Mouse (Mus musculus) kidney, embryonic 15.5 days (tissue): ENCODE measurements at regions not wholly inside any gene's neighbourhood (a gene's known extent, or its start where the extent isn't known, plus 50 kb on each side); places are given as distances from the start of the nearest gene placed in this dataset.

ENCODE experiments used
- ATAC-seq: fragments of 200-750 bp; cut with Nextera tagmentation; replicated peaks from 2 replicates; pipeline ENCODE4 v1.8.0; 2017; ENCODE audit warnings: moderate TSS enrichment; ENCODE audit not compliant: low FRiP score
- H3K27ac ChIP-seq: fragments of 300-500 bp; sonication (generic); 2 replicates; pipeline ENCODE4 v1.5.1; 2015; ENCODE audit warnings: mild to moderate bottlenecking, inconsistent platforms
- H3K27me3 ChIP-seq: fragments of 300-500 bp; sonication (generic); 2 replicates; pipeline ENCODE4 v1.6.1; 2015; ENCODE audit warnings: inconsistent platforms
- H3K36me3 ChIP-seq: fragments of 300-500 bp; sonication (generic); 2 replicates; pipeline ENCODE4 v1.6.1; 2015; ENCODE audit warnings: inconsistent platforms
- H3K4me1 ChIP-seq: fragments of 300-500 bp; sonication (generic); 2 replicates; pipeline ENCODE4 v1.6.1; 2015; ENCODE audit warnings: inconsistent platforms
- H3K4me2 ChIP-seq: fragments of 300-500 bp; sonication (generic); 2 replicates; pipeline ENCODE4 v1.6.1; 2015; ENCODE audit warnings: moderate library complexity, mild to moderate bottlenecking, inconsistent platforms
- H3K4me3 ChIP-seq: fragments of 300-500 bp; sonication (generic); replicated peaks from 2 replicates; pipeline ENCODE4 v1.5.1; 2015; ENCODE audit warnings: mild to moderate bottlenecking, inconsistent platforms
- H3K9ac ChIP-seq: fragments of 300-500 bp; sonication (generic); 2 replicates; pipeline ENCODE4 v1.6.1; 2015; ENCODE audit warnings: mild to moderate bottlenecking, inconsistent platforms
- H3K9me3 ChIP-seq: fragments of 300-500 bp; sonication (generic); replicated peaks from 2 replicates; pipeline ENCODE4 v1.6.1; 2016; ENCODE audit warnings: inconsistent platforms
- WGBS: fragments of 180-500 bp; shearing (Covaris S2); methylation state at CpG from one replicate; pipeline ENCODE4 v1.1.7; 2015; ENCODE audit warnings: mixed read lengths; 5-methylcytosine and 5-hydroxymethylcytosine counted together

DNA sequence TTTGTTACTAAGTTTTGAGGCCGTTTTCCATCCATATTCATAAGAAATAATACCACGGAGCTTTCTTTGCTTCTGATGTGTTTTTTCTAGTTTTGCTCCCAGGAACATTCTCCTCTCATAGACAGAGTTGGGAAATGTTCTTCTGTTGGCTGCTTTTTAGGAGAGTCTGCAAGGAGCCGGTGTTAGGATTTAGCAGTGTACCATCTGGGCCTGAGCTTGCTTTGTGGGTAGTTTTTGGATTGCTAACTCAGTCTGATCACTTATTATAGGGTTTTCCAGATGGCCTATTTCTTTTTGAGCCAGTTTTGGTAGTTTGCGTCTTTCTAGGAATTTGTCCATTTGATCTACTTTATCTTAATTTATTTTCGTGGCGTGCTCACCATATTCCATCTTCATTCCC lies 108.4 kb downstream of the Cmpk2 start:
- Histone ChIP-seq H3K27me3 (no peaks in the 10 kb centered on the region), H3K4me3 (no peak overlapping the region)

DNA sequence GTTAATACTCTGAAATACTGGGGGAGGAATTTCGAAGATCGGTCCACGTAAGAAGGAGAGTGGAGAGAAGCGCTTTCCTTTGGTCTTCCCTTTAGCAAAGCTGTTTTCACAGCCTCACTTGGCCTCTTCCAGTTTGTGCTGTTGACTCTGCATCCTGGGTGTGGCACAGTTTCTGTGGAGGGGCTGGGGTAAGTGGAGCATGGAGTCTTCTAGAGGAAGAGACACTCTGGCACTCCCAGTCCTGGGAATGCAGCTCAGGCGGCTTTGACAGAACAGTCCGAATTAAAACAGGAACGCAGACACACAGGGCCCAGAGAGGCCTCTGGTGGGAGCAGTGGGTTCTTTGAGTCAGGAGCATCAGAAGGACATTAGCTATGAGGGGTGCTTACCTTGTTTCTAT lies 102.6 kb downstream of the Cmpk2 start:
- Histone ChIP-seq H3K4me2 (no peak overlapping the region), H3K4me1 (peaks cover 18% of the 10 kb centered on the region; the same call in 1 of the 2 replicates), H3K4me3 (no peak overlapping the region), H3K36me3 (no peaks in the 10 kb centered on the region), H3K9ac (no peak overlapping the region), H3K9me3 (no peaks in the 10 kb centered on the region), H3K27me3 (no peaks in the 10 kb centered on the region), H3K27ac (peak overlapping the region; percentile 45; the same call in 1 of the 2 replicates)
- 72% methylated on average over 7 of the region's 7 CpGs for WGBS
- ATAC-seq: peak; percentile 56; the same call in 1 of the 2 replicates

More for the DNA sequence above, 108.4 kb downstream of the Cmpk2 start:
- Histone ChIP-seq H3K27ac (no peak overlapping the region), H3K36me3 (no peaks in the 10 kb centered on the region), H3K4me2 (no peak overlapping the region), H3K4me1 (0 out of 2 replicates have a peak, but pooled peaks cover 6% of the 10 kb centered on the region), H3K9me3 (0 out of 2 replicates have a peak, but pooled peaks cover 5% of the 10 kb centered on the region), H3K9ac (no peak overlapping the region)
- no peak for ATAC-seq
- 91% methylated on average over 6 of the region's 6 CpGs for WGBS

GRCm38 (mm10) chr12:26567435-26567834 lies 98.4 kb downstream of the Cmpk2 start:
- WGBS: 84% methylated on average over 4 of the region's 4 CpGs
- Histone ChIP-seq H3K27ac (no peak overlapping the region), H3K4me2 (no peak overlapping the region), H3K36me3 (no peaks in the 10 kb centered on the region), H3K9me3 (no peaks in the 10 kb centered on the region), H3K27me3 (no peaks in the 10 kb centered on the region), H3K9ac (no peak overlapping the region), H3K4me3 (no peak overlapping the region), H3K4me1 (peaks cover 13% of the 10 kb centered on the region; the same call in 1 of the 2 replicates)
- ATAC-seq: no peak

DNA sequence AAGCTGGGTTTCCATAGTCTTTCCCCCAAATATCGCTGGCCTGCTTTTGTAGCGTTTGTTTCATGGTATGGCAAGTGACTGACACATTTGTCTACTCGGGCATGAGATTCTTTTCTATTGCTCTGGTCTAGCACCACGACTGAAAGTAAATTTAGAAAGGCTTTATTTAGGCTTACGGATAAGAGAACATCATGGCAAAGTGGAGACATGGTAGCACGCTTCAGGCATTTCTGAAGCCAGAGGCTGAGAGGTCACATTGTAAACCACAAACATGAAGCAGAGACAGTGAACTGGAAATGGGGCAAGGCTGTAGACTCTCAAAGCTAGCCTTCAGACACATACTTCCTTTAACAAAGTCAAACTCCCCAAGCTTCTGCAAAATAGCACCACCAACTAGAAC lies 93.9 kb downstream of the Cmpk2 start:
- Histone ChIP-seq H3K4me3 (no peak overlapping the region), H3K9me3 (no peaks in the 10 kb centered on the region), H3K4me1 (peaks cover 2% of the 10 kb centered on the region), H3K9ac (no peak overlapping the region), H3K27me3 (no peaks in the 10 kb centered on the region), H3K27ac (no peak overlapping the region), H3K36me3 (no peaks in the 10 kb centered on the region), H3K4me2 (no peak overlapping the region)
- 86% methylated on average over 6 of the region's 6 CpGs for WGBS
- ATAC-seq: no peak

DNA sequence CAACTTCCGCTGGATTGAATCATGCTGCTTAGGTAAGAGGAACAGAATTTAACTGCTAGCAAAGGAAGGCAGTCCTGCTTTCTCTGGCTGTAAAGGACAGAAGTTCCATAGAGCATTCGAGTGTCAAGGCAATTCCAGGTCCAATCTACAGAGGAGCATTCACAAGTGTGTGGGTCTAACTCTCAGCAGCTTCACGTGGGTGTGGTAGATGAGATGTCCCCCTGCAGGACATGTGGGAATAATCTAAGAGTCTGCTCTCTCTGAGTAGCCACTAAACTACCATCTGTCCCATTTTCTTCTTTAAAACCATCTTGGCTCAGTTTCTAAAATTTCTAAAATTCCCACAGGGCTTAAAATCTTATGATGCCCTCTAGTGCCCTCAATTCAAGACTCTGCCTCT lies 90.6 kb downstream of the Cmpk2 start:
- 68% methylated on average over 3 of the region's 3 CpGs for WGBS
- no peak for ATAC-seq
- no peak overlapping the region for H3K4me3 ChIP-seq
- H3K9ac ChIP-seq: no peak overlapping the region
- H3K9me3 ChIP-seq: no peaks in the 10 kb centered on the region
- H3K27ac ChIP-seq: no peak overlapping the region
- H3K4me1 ChIP-seq: peaks cover 16% of the 10 kb centered on the region
- no peak overlapping the region for H3K4me2 ChIP-seq
- no peaks in the 10 kb centered on the region for H3K36me3 ChIP-seq
- H3K27me3 ChIP-seq: no peaks in the 10 kb centered on the region

GRCm38 (mm10) chr12:26557411-26557810 lies 88.4 kb downstream of the Cmpk2 start:
- no peak overlapping the region for H3K4me2 ChIP-seq
- no peaks in the 10 kb centered on the region for H3K9me3 ChIP-seq
- H3K27me3 ChIP-seq: no peaks in the 10 kb centered on the region
- H3K9ac ChIP-seq: no peak overlapping the region
- no peak overlapping the region for H3K27ac ChIP-seq
- 6% methylated on average over 4 of the region's 4 CpGs for WGBS
- ATAC-seq: 0 out of 2 replicates have a peak, but pooled peaks have one; percentile 49
- H3K4me1 ChIP-seq: peaks cover 16% of the 10 kb centered on the region
- no peaks in the 10 kb centered on the region for H3K36me3 ChIP-seq
- no peak overlapping the region for H3K4me3 ChIP-seq

DNA sequence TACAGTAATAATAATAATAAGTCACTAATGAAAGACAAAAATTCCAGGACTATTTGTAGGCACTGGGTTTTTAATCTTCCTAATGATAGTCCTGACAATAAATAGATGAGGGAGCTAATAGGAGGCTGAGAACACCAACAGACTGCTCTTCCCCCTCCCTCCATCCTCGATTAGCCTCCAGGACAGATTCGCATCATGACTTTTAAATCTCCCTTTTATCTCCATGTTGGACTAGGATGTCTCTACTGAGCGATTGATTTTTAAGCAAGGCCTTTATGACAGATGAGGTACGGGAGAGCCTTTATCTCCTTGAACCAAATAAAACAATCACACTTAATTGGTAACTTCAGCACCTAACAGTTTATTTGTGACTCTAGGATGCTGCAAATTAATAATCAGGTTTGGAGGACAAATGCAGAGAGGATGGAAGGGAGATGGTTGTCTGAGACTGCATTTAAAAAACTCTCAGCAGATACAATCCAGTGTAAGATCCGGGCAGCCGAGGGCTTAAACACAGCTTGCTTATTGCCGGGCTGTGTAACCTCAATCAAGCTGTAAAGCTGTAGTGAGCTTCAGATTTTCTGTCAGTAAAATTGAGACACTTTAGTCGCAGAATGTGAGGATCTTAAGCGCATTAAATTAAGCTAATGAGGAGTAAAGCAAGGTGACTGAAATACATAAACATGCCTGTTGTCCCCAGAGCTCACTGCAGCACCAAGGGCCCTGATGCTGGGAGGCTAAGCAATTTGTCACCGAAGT lies 82.3 kb downstream of the Cmpk2 start:
- H3K4me3 ChIP-seq: no peak overlapping the region
- H3K36me3 ChIP-seq: no peaks in the 10 kb centered on the region
- WGBS: 44% methylated on average over 10 of the region's 10 CpGs
- ATAC-seq: no peak
- H3K4me1 ChIP-seq: no peaks in the 10 kb centered on the region
- no peak overlapping the region for H3K4me2 ChIP-seq
- 0 out of 2 replicates have a peak, but pooled peaks cover 2% of the 10 kb centered on the region for H3K9me3 ChIP-seq
- no peak overlapping the region for H3K27ac ChIP-seq
- H3K9ac ChIP-seq: no peak overlapping the region
- H3K27me3 ChIP-seq: no peaks in the 10 kb centered on the region

- H3K9me3 ChIP-seq: 0 out of 2 replicates have a peak, but pooled peaks cover 2% of the 10 kb centered on the region
- 30% methylated on average over 1 of the region's 1 CpGs for WGBS
- no peak overlapping the region for H3K4me3 ChIP-seq
- H3K9ac ChIP-seq: no peak overlapping the region
- H3K27me3 ChIP-seq: no peaks in the 10 kb centered on the region
- H3K27ac ChIP-seq: no peak overlapping the region
- no peak for ATAC-seq
- no peaks in the 10 kb centered on the region for H3K4me1 ChIP-seq
- H3K36me3 ChIP-seq: no peaks in the 10 kb centered on the region
- H3K4me2 ChIP-seq: no peak overlapping the region
Observed at GRCm38 (mm10) chr12:26547466-26547865, 78.5 kb downstream of the Cmpk2 start.

DNA sequence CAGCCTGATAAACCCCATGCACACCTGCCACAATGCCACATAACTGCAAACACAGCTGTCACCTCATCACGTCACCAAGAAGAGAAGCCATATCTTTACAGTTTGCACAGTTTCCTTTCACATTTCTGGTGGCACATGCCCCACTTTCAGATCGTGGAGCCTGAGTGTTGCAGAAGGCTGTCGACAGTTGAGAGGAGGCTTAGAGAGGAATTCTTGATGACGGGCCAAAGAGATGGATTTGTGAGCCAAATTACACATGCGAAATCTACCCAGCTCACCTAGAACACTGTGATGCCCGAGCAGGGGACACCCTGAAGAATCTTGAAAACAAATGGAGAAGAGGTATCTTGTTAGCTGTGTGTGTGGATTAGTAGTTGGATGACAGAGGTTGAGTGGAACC lies 77.4 kb downstream of the Cmpk2 start:
- H3K4me2 ChIP-seq: no peak overlapping the region
- no peak overlapping the region for H3K4me3 ChIP-seq
- H3K27me3 ChIP-seq: no peaks in the 10 kb centered on the region
- no peak overlapping the region for H3K9ac ChIP-seq
- H3K9me3 ChIP-seq: 0 out of 2 replicates have a peak, but pooled peaks cover 2% of the 10 kb centered on the region
- 86% methylated on average over 6 of the region's 6 CpGs for WGBS
- no peak overlapping the region for H3K27ac ChIP-seq
- H3K4me1 ChIP-seq: no peaks in the 10 kb centered on the region
- no peak for ATAC-seq
- no peaks in the 10 kb centered on the region for H3K36me3 ChIP-seq

- no peaks in the 10 kb centered on the region for H3K36me3 ChIP-seq
- WGBS: 91% methylated on average over 1 of the region's 1 CpGs
- no peaks in the 10 kb centered on the region for H3K27me3 ChIP-seq
- H3K9me3 ChIP-seq: no peaks in the 10 kb centered on the region
- H3K27ac ChIP-seq: no peak overlapping the region
- no peak overlapping the region for H3K4me3 ChIP-seq
- H3K4me2 ChIP-seq: no peak overlapping the region
- no peaks in the 10 kb centered on the region for H3K4me1 ChIP-seq
- H3K9ac ChIP-seq: no peak overlapping the region
- no peak for ATAC-seq
Observed at GRCm38 (mm10) chr12:26543463-26543862, 74.5 kb downstream of the Cmpk2 start.

GRCm38 (mm10) chr12:26542451-26542850 lies 73.4 kb downstream of the Cmpk2 start:
- Histone ChIP-seq H3K9ac (no peak overlapping the region), H3K4me1 (no peaks in the 10 kb centered on the region), H3K36me3 (no peaks in the 10 kb centered on the region), H3K9me3 (no peaks in the 10 kb centered on the region), H3K27ac (no peak overlapping the region), H3K27me3 (no peaks in the 10 kb centered on the region), H3K4me3 (no peak overlapping the region), H3K4me2 (no peak overlapping the region)
- WGBS: 46% methylated on average over 2 of the region's 2 CpGs
- ATAC-seq: no peak

GRCm38 (mm10) chr12:26535261-26535890 lies 66.4 kb downstream of the Cmpk2 start:
- peaks cover 20% of the 10 kb centered on the region for H3K4me1 ChIP-seq
- H3K9ac ChIP-seq: no peak overlapping the region
- H3K9me3 ChIP-seq: 0 out of 2 replicates have a peak, but pooled peaks cover 3% of the 10 kb centered on the region
- H3K27ac ChIP-seq: no peak overlapping the region
- H3K27me3 ChIP-seq: no peaks in the 10 kb centered on the region
- ATAC-seq: no peak
- H3K36me3 ChIP-seq: no peaks in the 10 kb centered on the region
- no peak overlapping the region for H3K4me3 ChIP-seq
- WGBS: 60% methylated on average over 9 of the region's 9 CpGs
- H3K4me2 ChIP-seq: no peak overlapping the region
